Mouse (Mus musculus) urinary bladder, postnatal 25 days (tissue): ENCODE results near the gene Nxpe3.

Experiments
- DNase-seq: peaks from one replicate; pipeline ENCODE4 v3.0.0; 2022; ENCODE audit warnings: low spot score

The Nxpe3 gene

DNA sequence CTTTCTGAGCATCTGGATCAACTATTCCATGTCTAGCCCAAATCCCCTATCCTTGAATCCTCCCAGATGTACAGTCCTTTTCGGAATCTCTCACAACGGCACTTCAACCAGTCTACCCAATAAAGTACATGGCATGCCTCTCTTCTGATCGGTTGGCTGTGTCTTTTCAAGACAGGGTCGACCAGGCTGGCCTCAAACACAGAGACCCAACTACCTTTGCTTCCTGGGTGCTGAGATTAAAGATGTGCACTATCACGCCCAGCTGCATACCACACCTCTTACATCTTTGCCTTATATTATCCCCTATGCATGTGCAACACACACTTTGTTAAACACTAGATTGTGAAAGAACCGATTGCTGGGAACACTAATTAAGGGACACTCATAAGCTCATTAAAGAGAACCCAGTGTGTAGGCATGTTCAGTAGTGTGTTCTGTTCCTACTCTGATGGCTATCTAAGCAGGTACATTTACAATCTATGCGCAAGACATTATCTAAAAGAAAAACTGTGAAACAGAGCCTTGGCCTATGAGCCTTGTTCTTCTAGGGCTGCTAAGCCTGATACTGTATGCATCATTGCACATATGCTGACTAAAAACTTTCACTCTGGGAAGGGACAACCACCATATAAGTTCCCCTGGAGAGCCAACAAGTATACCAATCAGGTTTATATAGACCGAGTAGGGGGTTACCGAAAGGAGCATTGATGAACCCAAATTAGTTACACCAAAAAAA, 85.1 kb downstream of the Nxpe3 start:
- no peak for DNase-seq

DNA sequence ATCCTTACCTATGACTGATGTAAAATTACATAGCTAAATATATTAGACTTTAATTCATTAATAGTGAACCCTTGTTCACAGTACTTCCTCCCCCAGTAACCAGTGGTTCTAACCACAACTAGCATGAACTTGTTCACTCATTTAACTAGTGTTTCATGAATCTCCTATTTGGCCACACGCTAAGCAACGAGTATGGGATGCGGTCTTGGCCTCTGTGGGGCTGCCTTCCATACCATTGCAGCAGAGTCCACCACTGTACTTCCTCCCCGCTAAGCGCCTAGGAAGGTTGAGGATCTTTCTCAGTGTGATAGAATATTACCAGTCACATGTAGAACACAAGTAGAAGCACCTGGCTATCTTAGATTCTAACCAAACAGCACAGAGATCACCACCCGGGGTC, 85.7 kb downstream of the Nxpe3 start:
- no peak for DNase-seq

DNA sequence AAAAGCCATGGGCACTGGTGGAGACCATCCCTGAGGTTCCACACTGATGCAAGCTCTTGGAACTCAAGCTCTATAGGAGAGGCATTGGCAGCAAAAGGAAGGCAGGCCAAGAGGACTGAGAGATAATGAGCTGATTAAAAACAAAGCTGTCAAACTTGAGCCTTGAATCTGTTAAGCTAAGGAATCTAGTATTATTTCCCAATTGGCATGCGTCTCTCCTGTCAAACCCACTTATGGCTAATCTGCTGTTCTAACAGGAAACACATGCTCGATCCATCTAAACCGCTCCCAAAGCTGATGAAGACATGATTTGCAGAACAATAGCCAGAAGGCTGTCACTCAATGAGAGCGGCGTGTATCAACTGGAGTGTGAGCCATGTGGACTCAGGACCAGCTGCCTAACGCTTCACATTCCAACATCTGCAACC, 87.6 kb downstream of the Nxpe3 start:
- DNase-seq, result no peak

DNA sequence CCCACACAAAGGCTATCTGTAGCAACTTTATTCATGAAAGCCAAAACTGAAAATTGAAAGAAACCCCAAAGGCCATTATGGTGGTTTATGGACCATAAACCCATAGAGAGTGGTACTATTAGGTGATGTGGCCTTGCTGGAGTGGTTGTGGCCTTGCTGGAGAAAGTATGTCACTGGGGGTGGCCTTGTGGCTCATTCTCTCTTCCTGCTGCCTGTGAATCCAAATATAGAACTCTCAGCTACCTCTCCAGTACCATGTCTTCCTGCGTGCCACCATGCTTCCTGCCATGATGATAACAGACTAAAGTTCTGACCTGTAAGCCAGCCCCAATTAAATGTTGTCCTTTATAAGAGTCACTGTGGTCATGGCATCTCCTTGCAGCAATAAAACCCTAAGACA, 90.3 kb downstream of the Nxpe3 start:
- DNase-seq, result no peak

DNA sequence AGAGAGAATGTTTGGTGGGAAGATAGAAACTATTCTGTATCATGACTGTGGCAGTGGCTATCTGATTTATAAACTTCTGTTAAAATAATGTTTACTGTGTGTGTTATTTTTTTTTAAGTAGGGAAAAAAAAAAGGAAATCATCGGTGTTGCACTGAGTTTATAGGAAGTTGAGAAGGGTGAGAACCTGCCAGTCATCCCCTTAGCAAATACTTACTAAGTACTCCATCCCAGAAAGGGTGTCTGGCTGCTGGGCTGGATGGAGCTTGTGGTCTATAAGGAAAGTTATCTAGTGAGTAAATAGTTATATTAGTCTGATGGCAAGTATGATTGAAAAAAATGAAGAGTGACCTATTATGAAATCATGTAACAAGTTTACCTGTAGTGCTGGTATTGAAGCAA, 93.5 kb downstream of the Nxpe3 start:
- no peak for DNase-seq

DNA sequence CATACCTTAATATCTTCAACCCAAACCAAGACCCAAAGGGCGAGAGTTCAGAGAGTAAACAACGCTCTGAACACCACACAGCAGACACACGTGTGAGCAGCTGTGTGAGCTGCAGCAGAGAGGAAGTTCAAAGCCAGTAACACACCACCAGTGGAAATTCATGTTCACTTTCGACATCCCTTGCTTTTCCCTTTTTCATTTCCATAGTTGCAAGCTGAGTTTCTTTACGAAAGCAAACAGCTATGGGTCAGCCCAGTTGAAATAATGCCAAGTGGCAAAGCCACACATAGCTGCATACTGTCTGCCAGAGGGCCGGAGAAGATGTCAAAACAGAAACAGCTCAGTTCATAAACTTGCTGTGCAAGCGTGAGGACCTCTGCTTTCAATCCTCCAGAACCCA, 96.2 kb downstream of the Nxpe3 start:
- no peak for DNase-seq

DNA sequence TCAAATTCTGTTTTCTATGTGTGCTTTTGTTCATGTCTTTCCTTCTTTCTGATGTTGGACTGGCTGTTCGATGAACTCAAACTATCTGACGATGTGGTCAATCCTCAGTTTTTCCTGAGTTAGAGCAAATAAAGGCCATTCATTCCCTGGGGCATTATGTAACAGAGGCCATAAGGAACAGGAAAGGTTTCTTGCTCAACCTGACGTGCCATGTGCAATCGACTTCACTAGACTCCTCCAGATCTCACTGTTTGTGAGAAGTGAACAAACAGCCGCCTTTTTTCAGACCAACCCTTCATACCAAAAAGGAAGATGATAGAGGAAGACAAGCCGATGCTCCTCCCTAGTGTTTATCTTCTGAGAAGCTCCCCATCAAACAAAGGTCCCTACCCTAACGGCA, 104.8 kb downstream of the Nxpe3 start:
- DNase-seq, result no peak
